Mouse (Mus musculus) brain, adult 2 months (tissue): ENCODE data around the gene Isoc2a.
"Not testable (repeated sequence)": the region's sequence is repeated elsewhere in the genome, so short reads cannot be mapped to it uniquely, and the experiment has no call there.

Source experiments
- DNase-seq: peaks from one replicate; pipeline ENCODE4 v3.0.0; 2011; ENCODE audit warnings: low read depth, low spot score

Gene Isoc2a

GRCm38 (mm10) chr7:4876753-4877221 lies at the start of gene Isoc2a:
Gene Isoc2a (plus strand): TSS chr7:4877153.
- DNase-seq = peak; percentile 99

- no peak for DNase-seq
Observed at GRCm38 (mm10) chr7:4830476-4830875, 46.5 kb upstream of the Isoc2a start.

- DNase-seq = no peak
Observed at GRCm38 (mm10) chr7:4835631-4836327, 41.2 kb upstream of the Isoc2a start.

GRCm38 (mm10) chr7:4836351-4836792 lies 40.6 kb upstream of the Isoc2a start:
- peak; percentile 87 for DNase-seq

GRCm38 (mm10) chr7:4837639-4838038 lies 39.3 kb upstream of the Isoc2a start:
- DNase-seq = no peak

GRCm38 (mm10) chr7:4842077-4842476 lies 34.9 kb upstream of the Isoc2a start:
- DNase-seq = peak; percentile 77

- peak; percentile 81 for DNase-seq
Observed at GRCm38 (mm10) chr7:4842634-4843131, 34.3 kb upstream of the Isoc2a start.

GRCm38 (mm10) chr7:4843604-4844244 lies 33.2 kb upstream of the Isoc2a start:
- DNase-seq = peak; percentile 88

- no peak for DNase-seq
Observed at GRCm38 (mm10) chr7:4844245-4844916, 32.6 kb upstream of the Isoc2a start, which contains the start of gene Shisa7. Gene Shisa7 (minus strand): TSS chr7:4844696.

GRCm38 (mm10) chr7:4844917-4845309 lies 32.0 kb upstream of the Isoc2a start:
- peak; percentile 96 for DNase-seq

- DNase-seq = no peak
Observed at GRCm38 (mm10) chr7:4849372-4849771, 27.6 kb upstream of the Isoc2a start.

GRCm38 (mm10) chr7:4850621-4851314 lies 26.2 kb upstream of the Isoc2a start:
- DNase-seq = no peak

- no peak for DNase-seq
Observed at GRCm38 (mm10) chr7:4851315-4851688, 25.7 kb upstream of the Isoc2a start.

- DNase-seq = no peak
Observed at GRCm38 (mm10) chr7:4853613-4854012, 23.3 kb upstream of the Isoc2a start.

- DNase-seq = no peak
Observed at GRCm38 (mm10) chr7:4856508-4856907, 20.4 kb upstream of the Isoc2a start.

- no peak for DNase-seq
Observed at GRCm38 (mm10) chr7:4857321-4857720, 19.6 kb upstream of the Isoc2a start.

- no peak for DNase-seq
Observed at GRCm38 (mm10) chr7:4859418-4859978, 17.5 kb upstream of the Isoc2a start.

- not testable (repeated sequence) for DNase-seq
Observed at GRCm38 (mm10) chr7:4860926-4861325, 16.0 kb upstream of the Isoc2a start.

GRCm38 (mm10) chr7:4863041-4863440 lies 13.9 kb upstream of the Isoc2a start:
- DNase-seq = peak; percentile 72

GRCm38 (mm10) chr7:4863541-4864080 lies 13.3 kb upstream of the Isoc2a start:
- DNase-seq = no peak
